Mouse (Mus musculus): ENCODE data around the gene Phka2.

DNA sequence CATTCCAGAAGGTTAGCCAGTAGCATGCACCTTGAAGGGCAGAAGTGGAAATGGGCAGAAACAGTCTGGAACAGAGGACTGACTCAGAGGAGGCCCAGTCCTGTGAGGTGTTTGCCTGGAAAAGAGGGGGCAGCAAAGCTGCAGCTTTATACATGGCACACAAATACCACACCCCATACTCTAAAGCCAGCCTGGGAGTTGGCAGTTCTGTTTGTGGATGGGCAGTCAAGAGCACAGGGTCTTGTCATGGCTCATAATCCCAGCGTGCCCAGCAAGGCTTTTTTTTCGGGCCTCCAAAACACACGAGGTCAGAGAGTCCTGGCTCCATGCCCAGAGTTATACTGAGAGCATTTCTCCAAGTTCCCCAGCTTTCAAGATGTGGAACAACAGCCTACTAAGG lies 99.1 kb downstream of the Phka2 start:
- TF ChIP-seq CTCF (IDR thresholded peaks at IDR 0.05; ENCODE audit: low read depth, low read length) (no peak), POLR2A (IDR thresholded peaks at IDR 0.05; ENCODE audit: extremely low read depth, insufficient read depth, low read length) (no peak)
